Mouse (Mus musculus): ENCODE data around the gene Man1b1. TPM values are rescaled to one million over a fixed set of nuclear protein-coding genes. Genes with fewer than 3 reads are reported as not detected.
A peak's percentile ranks its signal among the peaks of the same experiment; 100 is the strongest.

The Man1b1 gene
- polyA plus RNA-seq, 1 experiment, result 0.86 TPM

DNA sequence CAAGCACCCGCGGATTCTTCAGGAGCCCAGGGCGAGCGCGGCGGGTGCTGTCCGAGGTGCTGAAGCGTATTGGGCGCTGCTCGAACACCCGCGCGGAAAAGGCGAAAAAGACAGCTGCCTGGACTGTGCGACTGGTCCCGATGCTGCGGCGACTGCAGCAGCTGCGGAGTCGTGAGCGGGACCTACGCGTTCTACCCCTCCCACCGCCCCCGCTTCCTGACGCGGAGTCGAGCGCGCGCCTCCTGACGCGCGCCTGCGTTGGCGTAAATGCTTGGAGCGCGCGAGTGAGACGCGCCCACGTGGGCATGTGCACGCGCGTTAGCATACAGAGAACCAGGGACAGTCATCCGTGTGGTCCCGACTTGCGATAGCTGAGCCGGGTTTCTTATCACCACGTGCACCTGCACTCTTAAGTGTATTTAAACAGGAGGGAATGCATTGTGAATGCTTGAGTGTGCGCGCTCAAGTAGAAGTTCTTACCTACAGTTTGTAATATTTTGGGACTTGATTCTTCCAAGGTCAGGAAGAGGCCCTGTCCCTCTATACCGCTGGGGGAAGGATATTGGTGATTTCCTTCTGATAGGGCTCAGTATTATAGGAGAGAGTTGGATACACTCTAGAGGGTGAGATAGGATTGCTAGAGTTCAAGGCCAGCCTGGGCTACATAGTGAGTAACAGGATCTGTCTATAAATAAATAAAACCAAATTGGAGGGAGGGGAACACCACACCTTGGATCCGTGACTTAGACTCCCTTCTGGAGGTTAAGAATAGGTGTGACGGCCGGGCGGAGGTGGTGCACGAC, 13.0 kb upstream of the Man1b1 start, which contains the start of gene Grin1:
Gene Grin1, minus strand, starts transcription at position 217 of the 803 bp plus-strand sequence.
- Histone ChIP-seq H3K27me3 (ENCODE audit: control insufficient read depth) (peaks cover 74% of the 10 kb centered on the region), H3K36me3 (ENCODE audit: control insufficient read depth) (no peaks in the 10 kb centered on the region), H3K9me3 (ENCODE audit: control insufficient read depth, low read length) (no peaks in the 10 kb centered on the region; the same call in 1 of the 2 replicates), H3K4me1 (ENCODE audit: control insufficient read depth) (peaks cover 9% of the 10 kb centered on the region), H3K4me3 (replicated peaks) (no peak within 1 kb of the TSS)
- no peak for TF ChIP-seq TAL1 (IDR thresholded peaks at IDR 0.05; ENCODE audit: low read length)
- TF ChIP-seq GATA1 (IDR thresholded peaks at IDR 0.05; ENCODE audit: low read length), result no peak

DNA sequence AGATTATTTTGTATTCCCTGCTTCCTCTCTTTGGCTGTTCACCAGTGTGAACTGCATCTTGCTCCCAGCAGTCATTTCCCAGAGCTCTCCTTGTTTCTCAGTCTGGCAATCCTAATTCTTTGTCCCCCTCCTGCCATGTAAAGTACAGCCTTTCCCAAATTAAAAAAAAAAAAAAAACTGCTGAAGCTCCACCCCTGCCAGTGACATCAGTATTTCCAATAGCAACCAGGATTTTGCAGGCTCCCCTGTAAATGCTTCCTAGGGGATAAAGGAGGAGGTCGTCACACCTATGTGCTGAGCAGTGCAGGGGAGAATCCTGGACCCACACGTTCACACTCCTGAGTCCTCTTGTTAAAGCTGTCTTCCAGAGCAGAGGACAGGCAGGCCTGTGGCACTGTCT, 12.1 kb upstream of the Man1b1 start:
- TF ChIP-seq TAL1 (IDR thresholded peaks at IDR 0.05; ENCODE audit: low read length) (no peak), GATA1 (IDR thresholded peaks at IDR 0.05; ENCODE audit: low read length) (no peak)
- Histone ChIP-seq H3K4me3 (replicated peaks) (no peak overlapping the region), H3K36me3 (ENCODE audit: control insufficient read depth) (no peaks in the 10 kb centered on the region), H3K27me3 (ENCODE audit: control insufficient read depth) (peaks cover 75% of the 10 kb centered on the region), H3K4me1 (ENCODE audit: control insufficient read depth) (peaks cover 9% of the 10 kb centered on the region), H3K9me3 (ENCODE audit: control insufficient read depth, low read length) (no peaks in the 10 kb centered on the region; the same call in 1 of the 2 replicates)

DNA sequence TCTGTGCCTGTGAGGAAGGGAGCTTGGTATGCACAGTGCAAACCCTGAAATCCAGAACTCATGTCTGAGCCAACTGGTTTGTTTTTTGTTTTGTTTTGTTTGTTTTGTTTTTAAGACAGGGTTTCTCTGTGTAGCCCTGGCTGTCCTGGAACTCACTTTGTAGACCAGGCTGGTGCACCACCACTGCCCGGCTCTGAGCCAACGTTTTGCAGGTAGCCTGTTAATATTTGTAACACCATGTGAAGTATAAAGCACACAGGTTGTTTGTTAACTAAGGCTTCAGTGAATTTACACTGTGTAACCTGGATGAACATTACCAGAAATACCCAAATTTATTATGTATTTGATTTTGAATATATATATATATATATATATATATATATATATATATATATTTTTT, 6.1 kb upstream of the Man1b1 start:
- no peak overlapping the region for H3K4me3 ChIP-seq (replicated peaks)
- no peaks in the 10 kb centered on the region for H3K9me3 ChIP-seq (ENCODE audit: control insufficient read depth, low read length)
- no peaks in the 10 kb centered on the region for H3K36me3 ChIP-seq (ENCODE audit: control insufficient read depth)
- H3K4me1 ChIP-seq (ENCODE audit: control insufficient read depth), result no peaks in the 10 kb centered on the region; the same call in 1 of the 2 replicates
- TF ChIP-seq TAL1 (IDR thresholded peaks at IDR 0.05; ENCODE audit: low read length) (no peak), GATA1 (IDR thresholded peaks at IDR 0.05; ENCODE audit: low read length) (no peak)
- H3K27me3 ChIP-seq (ENCODE audit: control insufficient read depth), result peaks cover 31% of the 10 kb centered on the region

DNA sequence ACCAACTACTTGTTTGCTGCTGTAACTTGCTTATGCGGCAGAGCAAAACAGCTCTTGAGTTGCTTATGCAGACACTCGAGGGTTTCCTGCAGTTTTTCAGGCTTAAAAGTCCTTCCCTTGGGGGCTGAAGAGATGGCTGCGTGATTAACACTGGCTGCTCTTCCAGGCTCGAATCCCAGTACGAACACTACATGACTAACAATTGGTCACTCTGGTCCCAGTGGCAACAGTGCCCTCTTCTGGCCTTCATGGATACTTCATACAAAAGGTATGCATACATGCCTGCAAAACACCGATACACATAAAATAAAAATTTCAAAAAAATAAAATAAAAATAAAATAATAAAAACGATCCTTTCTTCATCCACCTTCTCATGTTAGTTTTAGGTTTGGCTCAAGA, 3.7 kb upstream of the Man1b1 start:
- Histone ChIP-seq H3K36me3 (ENCODE audit: control insufficient read depth) (peaks cover 1% of the 10 kb centered on the region), H3K9me3 (ENCODE audit: control insufficient read depth, low read length) (no peaks in the 10 kb centered on the region), H3K27me3 (ENCODE audit: control insufficient read depth) (peaks cover 17% of the 10 kb centered on the region), H3K4me1 (ENCODE audit: control insufficient read depth) (peaks cover 18% of the 10 kb centered on the region), H3K4me3 (replicated peaks) (no peak overlapping the region)
- no peak for TF ChIP-seq TAL1 (IDR thresholded peaks at IDR 0.05; ENCODE audit: low read length)
- no peak for TF ChIP-seq GATA1 (IDR thresholded peaks at IDR 0.05; ENCODE audit: low read length)

DNA sequence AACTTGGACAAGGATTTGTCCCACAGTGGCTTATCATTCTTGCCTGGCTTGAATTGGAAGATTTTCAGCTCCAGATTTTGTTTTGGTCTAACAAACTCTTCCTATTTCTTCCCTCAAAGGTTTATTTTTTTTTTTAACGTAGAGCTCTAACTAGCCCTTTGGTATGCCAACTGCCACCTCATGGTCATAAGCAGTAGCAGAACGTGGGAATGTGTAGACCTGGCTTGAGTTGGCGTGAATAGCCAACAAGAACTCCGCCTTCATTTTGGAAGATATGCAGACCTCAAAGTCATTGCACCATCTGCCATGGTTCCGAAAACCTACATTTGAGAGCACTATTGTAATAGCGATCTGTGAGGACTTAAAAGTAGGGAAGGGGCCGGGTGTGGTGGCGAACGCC, 668 bp upstream of the Man1b1 start:
- Histone ChIP-seq H3K4me3 (replicated peaks) (peak overlapping the region; percentile 85), H3K27me3 (ENCODE audit: control insufficient read depth) (peaks cover 7% of the 10 kb centered on the region), H3K4me1 (ENCODE audit: control insufficient read depth) (peaks cover 39% of the 10 kb centered on the region), H3K9me3 (ENCODE audit: control insufficient read depth, low read length) (no peaks in the 10 kb centered on the region), H3K36me3 (ENCODE audit: control insufficient read depth) (peaks cover 32% of the 10 kb centered on the region)
- TF ChIP-seq TAL1 (IDR thresholded peaks at IDR 0.05; ENCODE audit: low read length) (no peak), GATA1 (IDR thresholded peaks at IDR 0.05; ENCODE audit: low read length) (no peak)

DNA sequence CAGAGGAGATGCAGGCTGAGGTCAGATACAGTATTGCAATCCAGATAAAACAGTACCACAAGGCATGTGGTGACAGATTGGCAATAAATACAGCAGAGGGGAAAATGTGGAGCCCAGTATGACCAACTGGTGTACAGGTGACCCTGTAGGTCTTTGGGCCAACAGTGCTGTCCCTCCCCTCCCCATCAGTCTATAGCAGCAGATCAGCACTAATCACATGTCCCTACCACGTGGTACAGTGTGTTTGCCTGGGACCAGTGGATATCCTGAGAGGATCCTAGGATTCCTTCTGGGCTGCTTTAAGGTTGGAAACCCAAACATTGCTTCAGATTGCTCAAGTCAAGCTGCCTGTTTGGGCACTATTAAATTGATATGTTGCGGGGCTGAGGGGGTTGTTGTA, 1.4 kb downstream of the Man1b1 start:
- Histone ChIP-seq H3K4me1 (ENCODE audit: control insufficient read depth) (peaks cover 40% of the 10 kb centered on the region), H3K27me3 (ENCODE audit: control insufficient read depth) (no peaks in the 10 kb centered on the region), H3K4me3 (replicated peaks) (peak overlapping the region; percentile 85), H3K9me3 (ENCODE audit: control insufficient read depth, low read length) (no peaks in the 10 kb centered on the region), H3K36me3 (ENCODE audit: control insufficient read depth) (peaks cover 52% of the 10 kb centered on the region)
- TF ChIP-seq GATA1 (IDR thresholded peaks at IDR 0.05; ENCODE audit: low read length) (no peak), TAL1 (IDR thresholded peaks at IDR 0.05; ENCODE audit: low read length) (no peak)

DNA sequence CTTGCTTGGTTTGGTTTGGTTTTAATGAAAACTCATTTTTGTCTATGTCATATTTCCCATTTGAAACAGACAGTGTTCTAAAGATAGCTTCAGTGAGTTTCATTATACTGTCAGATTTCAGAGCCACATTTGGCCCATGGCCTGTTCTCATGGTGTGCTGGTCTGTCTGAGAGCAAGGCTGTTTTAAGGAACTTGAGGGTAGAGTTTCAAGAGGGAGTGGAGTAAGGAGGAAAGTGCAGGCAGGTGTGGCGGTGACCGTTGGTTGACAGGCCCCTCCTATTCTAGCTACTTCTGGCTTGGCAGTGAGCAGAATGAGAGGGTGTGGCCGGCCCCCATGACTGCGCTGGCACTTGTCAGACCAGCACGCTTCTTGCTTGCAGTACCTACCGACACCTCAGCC, 6.2 kb downstream of the Man1b1 start:
- Histone ChIP-seq H3K9me3 (ENCODE audit: control insufficient read depth, low read length) (no peaks in the 10 kb centered on the region), H3K4me3 (replicated peaks) (no peak overlapping the region), H3K27me3 (ENCODE audit: control insufficient read depth) (no peaks in the 10 kb centered on the region), H3K4me1 (ENCODE audit: control insufficient read depth) (peaks cover 24% of the 10 kb centered on the region), H3K36me3 (ENCODE audit: control insufficient read depth) (peaks cover 90% of the 10 kb centered on the region)
- no peak for TF ChIP-seq GATA1 (IDR thresholded peaks at IDR 0.05; ENCODE audit: low read length)
- no peak for TF ChIP-seq TAL1 (IDR thresholded peaks at IDR 0.05; ENCODE audit: low read length)

DNA sequence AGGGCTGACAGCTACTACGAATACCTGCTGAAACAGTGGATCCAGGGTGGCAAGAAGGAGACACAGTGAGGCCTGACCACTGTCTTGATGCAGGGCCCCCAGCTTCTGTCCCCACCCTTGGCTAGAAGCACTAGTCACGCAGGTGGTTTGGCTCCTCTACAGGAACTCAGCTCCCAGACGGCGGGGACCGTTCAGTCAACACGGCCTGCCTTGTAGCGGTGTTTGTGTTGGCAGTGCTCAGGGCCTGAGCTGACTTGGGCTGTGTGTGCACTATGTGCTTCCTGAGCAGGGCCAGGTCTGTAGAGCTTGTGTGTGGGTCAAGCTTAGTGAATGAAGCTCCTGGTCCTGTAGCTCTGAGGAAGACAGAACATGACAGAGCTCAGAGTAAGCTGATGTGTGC, 16.0 kb downstream of the Man1b1 start:
- Histone ChIP-seq H3K27me3 (ENCODE audit: control insufficient read depth) (no peaks in the 10 kb centered on the region), H3K4me1 (ENCODE audit: control insufficient read depth) (no peaks in the 10 kb centered on the region), H3K36me3 (ENCODE audit: control insufficient read depth) (peaks cover 98% of the 10 kb centered on the region), H3K9me3 (ENCODE audit: control insufficient read depth, low read length) (no peaks in the 10 kb centered on the region), H3K4me3 (replicated peaks) (no peak overlapping the region)
- TF ChIP-seq GATA1 (IDR thresholded peaks at IDR 0.05; ENCODE audit: low read length) (no peak), TAL1 (IDR thresholded peaks at IDR 0.05; ENCODE audit: low read length) (no peak)

DNA sequence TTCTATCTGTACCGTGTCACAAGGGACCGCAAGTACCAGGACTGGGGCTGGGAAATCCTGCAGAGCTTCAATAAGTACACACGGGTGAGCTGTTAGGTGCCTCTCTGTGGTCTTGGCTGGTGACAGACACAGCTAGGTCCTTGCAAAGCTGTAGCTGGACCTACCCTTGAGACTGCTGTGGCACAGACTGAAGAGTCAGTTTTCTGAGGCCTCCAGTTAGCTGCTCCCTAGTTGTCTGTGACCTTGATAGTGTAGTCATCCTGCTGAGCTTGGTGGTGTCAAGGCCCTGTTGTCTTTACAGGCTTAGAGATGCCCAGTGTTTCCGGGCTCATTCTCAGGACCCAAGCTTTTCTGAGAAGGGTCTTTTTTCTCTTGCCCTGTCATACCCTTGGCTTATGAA, 17.4 kb downstream of the Man1b1 start:
- H3K36me3 ChIP-seq (ENCODE audit: control insufficient read depth), result peaks cover 98% of the 10 kb centered on the region
- no peaks in the 10 kb centered on the region for H3K27me3 ChIP-seq (ENCODE audit: control insufficient read depth)
- TF ChIP-seq GATA1 (IDR thresholded peaks at IDR 0.05; ENCODE audit: low read length), result no peak
- TF ChIP-seq TAL1 (IDR thresholded peaks at IDR 0.05; ENCODE audit: low read length), result no peak
- H3K4me3 ChIP-seq (replicated peaks), result no peak overlapping the region
- peaks cover 2% of the 10 kb centered on the region for H3K4me1 ChIP-seq (ENCODE audit: control insufficient read depth)
- H3K9me3 ChIP-seq (ENCODE audit: control insufficient read depth, low read length), result no peaks in the 10 kb centered on the region
